Mouse (Mus musculus): ENCODE results near the gene Hvcn1.
A peak's percentile ranks its signal among the peaks of the same experiment; 100 is the strongest.

The Hvcn1 gene

GRCm38 (mm10) chr5:122237200-122237599, 30.6 kb downstream of the Hvcn1 start:
- DNase-seq, result no peak

DNA sequence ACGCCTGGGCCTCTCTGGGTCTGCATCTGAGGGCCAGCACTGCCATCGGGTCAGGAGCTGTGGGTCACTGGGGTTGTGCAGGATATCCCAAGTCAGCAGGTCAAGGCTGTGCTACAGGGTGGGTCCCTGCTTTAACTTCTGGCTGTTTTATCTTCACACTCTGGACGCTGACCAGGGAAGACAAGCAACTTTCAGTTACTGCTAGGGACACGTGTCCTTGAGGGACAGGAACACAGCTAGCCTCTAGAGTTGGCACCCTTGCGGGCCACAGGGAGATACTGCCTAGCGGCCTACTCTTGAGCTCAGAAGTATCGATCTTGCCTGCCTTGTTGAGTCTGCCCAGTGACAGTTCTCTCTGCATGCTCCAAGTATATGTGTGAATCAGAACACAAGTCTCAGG, 33.0 kb downstream of the Hvcn1 start:
- DNase-seq, result peak; percentile 7

DNA sequence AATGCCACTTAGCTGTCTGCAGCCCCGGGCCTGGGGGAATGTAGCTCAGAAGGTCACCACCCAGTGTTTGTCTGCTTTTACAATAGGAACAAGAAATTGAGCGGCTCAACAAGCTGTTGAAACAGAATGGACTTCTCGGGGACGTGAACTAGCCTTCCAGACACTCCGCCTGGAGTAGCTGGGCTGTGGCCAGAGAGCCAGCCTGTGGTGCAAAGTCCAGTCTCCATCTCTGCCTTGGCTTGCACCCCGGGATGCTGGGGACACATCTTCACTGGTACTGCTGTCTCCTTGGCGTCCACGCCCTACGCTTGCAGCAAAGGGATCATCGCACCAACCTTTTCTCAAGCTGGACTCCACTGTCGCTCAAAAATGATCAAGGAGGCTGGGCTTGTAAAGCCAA, 33.9 kb downstream of the Hvcn1 start:
- peak; percentile 64 for DNase-seq

DNA sequence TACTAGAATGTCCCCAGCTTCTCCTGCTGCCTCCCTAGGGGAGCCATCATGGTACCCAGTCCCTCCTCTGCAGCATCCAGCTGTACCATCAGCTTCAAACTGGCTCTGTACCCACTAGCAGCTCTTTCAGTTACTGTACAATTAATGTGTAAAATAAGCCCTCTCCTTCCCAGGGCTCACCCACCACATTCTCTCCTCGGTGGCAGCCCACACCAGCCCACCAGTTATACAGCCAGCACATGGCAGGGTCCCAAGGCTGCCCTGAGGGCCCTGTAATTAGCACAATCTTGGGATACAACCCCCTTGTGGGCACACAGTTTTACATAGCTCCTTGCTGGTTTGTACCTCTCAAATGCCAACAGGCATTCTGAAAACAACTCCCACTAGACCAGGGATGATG, 34.4 kb downstream of the Hvcn1 start:
- no peak for DNase-seq

DNA sequence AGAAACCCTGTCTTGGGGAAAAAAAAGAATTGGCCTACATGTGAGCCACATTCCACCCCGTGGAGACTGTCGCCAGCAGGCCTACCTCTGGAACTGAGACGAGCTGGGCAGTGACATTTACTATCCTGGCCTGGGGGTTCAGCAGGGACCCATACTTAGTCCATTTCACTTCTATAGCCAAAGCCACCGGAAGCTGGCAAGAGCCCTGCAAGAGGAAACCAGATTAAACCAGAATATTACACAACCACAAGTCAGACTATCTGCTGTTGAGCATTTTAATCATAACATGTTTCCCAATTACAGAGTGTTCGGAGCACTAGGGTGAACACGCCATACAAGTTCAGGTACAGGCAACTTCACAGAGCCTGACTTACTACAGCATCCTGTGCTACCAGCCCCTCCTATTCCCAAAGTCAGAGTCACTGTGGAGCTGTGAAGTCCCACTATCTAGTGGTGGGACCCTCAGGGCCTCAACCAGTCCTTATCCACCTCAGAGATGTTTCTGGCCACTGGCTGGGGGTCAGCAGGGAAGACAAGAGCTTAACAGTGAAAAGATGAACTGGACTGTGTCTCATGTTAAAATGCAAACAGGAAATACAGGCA, 36.0 kb downstream of the Hvcn1 start:
- peak; percentile 3 for DNase-seq

DNA sequence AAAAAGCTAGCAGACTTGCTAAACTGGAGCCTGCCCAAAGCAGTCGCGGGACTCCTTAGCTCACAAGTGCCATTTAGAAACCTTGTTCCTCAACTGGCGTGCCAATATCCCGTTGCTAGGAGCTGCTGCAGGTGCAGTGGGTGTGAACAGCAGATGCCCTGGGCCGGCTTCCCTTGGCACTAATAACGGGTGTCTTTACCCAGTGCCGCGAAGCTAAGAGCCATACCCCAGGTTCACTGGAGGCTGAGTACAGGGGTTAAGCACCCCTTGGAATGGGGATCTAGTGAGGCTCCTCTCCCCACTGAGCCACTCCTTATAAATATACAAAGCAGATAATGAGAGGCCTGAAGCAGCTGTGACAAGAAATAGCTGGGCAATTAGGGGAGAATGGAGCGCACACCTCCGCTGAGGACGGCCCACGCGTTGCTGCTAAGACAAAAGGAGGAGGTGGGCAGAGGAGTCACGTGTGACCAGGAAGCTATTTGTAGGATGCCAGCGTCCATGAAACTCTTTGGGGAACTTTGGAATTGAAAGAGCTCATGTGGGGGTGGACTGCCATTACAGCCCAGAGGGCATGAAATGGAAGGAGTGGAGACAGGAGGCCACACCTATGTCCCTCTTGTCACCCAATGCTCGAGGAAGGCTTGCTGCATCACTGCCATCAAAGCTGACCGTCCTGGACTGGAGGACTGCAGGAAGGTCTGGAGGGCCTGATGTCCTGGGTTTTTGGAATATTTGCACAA, 37.3 kb downstream of the Hvcn1 start:
- peak; percentile 57 for DNase-seq

DNA sequence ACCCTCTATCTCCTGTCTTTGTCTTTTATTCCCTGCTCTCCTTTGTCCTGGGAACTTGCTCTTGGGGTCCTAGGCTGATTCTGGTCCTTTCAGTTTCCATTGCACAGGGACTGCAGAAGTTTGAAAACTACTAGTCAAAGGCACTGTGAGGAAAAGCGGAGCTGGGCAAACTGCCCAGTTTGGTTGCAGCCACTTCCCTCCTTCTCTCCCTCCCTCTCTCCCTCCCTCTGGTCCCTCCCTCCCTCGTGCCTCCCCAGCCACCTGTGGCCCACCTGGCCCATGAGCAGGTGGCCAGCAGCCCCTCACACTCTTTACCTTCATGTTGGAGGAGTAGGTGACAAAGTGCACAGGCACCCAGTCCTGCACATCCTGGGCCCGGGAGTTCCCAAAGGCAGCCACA, 38.6 kb downstream of the Hvcn1 start:
- peak; percentile 5 for DNase-seq

DNA sequence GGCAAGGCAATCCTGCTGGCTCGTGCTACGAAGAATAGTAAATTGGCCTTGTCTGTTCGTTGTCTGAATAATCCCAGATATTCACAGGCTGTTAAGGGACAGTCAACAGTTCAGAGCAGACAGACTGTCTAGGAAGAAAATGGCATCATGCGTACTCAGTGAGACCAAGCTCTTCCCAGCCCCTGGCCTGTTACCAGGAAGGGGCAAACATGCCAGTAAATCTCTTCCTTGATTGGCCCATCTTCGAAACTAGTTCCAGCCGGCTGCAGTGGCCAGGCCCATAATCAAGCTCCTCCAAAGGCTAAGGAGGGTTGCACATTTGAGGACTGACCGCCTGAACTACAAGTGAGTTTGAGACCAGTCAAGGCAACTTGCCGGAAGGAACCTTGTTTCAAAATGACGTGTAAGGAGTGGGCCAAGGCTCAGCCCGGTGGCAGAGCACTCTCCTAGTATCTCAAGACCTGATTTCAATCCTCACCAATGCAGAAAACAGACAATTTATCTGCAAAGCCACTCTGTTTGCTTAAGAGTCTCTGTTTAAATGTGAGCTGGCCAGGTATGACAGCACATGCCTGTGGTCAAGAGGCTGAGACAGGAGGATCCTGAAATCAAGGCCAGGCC, 40.1 kb downstream of the Hvcn1 start:
- peak; percentile 7 for DNase-seq

GRCm38 (mm10) chr5:122247529-122247928, 40.9 kb downstream of the Hvcn1 start:
- peak; percentile 12 for DNase-seq

DNA sequence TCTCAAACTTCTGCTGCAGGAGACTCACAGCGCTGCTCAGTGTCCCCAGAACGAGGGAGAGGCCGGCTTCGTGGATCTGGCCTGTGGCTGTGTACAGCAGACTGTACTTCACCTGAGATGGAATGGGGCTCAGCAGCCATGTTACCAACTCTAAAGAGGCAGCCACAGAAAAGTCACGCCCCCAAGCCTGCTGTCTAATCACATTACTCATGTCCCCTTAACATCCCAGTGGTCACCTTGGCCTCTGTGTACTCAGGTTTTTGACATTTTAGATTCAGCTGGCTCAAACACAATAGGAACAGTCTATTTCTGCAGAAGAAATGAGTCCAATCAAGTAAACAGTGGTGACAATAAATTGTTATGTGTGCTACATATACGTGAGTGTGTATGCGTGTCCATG, 41.3 kb downstream of the Hvcn1 start:
- DNase-seq, result peak; percentile 5

GRCm38 (mm10) chr5:122249281-122249680, 42.7 kb downstream of the Hvcn1 start:
- peak; percentile 65 for DNase-seq

GRCm38 (mm10) chr5:122251895-122252606, 45.4 kb downstream of the Hvcn1 start:
- DNase-seq, result peak; percentile 56

DNA sequence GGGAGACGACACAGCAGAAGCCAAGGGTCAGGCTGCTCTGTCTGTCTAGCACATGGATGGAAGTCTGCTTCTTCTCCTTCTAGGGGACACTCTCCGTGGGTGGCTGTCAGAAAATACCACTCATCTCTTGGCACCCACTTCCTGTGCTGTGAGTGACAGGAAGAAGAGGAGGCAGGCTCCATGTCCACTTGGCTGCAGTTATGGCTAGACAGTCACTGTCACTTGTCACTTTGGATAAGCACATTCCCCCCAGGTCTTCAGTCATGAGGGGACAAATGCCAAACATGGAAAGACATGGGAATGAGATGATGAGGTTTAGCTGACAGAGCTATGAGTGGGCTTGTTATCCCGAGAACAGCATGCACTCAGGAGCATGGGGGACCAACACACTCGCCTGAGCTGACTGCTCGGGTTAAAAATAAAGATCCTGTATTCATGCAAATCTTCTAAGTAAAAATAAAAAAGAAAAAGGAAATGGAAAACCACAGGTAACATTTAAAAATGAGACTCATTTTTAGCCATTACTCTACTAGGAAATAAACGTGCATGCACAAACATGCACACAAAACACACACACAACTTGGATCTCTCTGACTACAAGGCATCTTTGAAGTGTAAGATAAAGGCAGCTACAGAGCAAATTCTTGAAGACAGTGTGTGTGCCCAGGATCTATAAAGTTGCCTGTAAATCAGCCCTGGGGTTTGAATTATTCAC, 51.6 kb downstream of the Hvcn1 start:
- no peak for DNase-seq

- no peak for DNase-seq
These were observed 55.5 kb downstream of the Hvcn1 start for GRCm38 (mm10) chr5:122262104-122262503.

DNA sequence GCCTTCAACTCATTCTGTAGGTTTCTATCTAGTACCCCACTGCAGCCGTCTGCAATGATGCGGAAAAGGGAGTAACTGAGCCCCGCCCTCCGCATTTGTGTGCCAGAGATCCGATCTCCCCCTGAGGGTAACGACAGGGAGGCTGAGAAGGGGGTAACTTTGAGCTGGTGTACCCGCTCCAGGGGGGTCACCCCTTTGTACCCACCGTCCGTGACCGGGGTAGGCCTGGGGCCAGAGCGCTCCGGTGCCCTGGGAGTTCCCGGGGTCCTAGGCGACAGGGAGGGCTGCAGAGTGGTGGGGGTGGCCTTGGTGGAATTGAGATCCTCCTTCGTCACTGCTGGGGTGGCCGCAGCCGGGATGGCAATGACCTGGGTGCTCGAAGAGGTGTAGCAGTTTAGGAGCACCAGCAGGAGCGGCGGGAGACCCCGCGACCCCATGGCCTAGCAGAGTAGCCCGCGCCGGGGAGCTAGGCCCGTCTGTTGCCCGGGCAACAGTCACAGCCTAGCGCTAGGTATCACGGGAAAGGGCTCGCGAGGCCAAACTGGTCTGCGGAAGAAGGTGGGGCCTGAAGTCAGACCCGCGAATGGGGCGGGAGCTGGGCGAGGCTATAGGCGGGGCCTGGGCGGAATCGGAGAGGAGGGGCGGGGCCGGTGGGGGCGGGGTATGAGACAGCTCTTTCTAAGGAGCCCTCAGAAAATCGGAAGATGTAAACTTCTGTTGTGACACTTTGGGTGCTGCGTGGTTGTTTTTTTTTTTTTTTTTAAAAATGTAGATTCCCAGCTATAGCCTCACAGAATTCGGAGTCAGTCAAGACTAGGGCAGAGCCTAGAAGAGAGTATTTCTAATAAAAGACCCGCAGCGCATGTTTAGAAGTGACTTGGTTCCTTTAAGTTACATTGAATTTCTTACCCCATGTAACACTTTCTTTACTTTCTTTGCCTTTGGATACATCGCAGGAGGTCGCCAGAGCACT, 57.6 kb downstream of the Hvcn1 start, which contains the start of gene Tctn1:
Gene Tctn1 (minus strand): TSS at position 528 of the 973 bp plus-strand sequence.
- DNase-seq, result peak; percentile 89

- DNase-seq, result no peak
These were observed 58.6 kb downstream of the Hvcn1 start for GRCm38 (mm10) chr5:122265187-122265586.

DNA sequence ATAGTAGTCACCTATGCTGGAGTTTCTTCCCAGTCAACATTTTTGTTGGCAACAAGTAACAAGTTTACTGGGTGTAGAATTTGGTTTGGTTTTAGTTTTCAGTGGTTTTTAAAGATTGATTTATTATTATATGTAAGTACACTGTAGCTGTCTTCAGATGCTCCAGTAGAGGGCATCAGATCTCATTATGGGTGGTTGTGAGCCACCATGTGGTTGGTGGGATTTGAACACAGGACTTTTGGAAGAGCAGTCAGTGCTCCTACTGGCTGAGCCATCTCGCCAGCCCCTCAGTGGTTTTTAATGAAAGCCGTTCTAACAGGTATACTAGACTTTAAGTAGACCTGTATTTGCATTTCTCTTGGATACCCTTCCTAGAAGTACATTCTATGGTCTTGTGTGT, 59.3 kb downstream of the Hvcn1 start:
- DNase-seq, result no peak

DNA sequence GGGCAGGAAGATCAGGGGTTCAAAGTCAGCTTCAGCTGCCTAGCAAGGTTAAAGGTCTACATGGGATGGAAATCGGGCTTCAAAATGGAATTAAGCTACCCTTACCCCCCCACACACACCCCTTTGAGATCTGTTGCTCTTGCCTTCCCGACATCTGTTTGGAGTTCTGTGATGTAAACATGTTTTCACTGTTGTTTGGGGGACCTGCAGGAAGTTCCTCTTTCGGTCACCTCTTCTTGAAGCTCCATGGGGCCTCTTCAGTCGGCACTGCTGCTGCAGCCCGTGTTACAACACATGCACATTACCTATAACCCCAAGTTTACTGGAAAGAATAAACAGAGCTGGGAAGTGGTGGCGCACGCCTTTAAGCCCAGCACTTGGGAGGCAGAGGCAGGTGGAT, 60.5 kb downstream of the Hvcn1 start:
- DNase-seq, result no peak

DNA sequence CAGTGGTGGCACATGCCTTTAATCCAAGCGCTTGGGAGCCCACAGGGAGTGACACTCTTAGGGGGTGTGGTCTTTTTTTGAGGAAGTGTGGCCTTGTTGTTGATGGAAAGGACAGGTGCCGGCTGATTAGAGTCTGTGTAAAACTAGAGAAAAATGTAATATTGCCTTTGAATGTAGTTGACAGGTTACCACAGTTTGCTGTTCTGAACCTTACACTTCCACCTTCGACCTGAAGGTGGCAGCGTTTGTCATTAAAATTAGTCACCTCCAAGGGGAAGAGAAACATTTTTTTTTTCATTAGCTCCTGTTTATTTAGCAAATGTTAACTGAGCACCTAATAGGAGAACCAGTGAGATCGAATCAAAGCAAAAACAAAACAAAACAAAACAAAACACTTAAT, 61.3 kb downstream of the Hvcn1 start:
- DNase-seq, result peak; percentile 73

- DNase-seq, result no peak
These were observed 62.4 kb downstream of the Hvcn1 start for GRCm38 (mm10) chr5:122268858-122269604.

DNA sequence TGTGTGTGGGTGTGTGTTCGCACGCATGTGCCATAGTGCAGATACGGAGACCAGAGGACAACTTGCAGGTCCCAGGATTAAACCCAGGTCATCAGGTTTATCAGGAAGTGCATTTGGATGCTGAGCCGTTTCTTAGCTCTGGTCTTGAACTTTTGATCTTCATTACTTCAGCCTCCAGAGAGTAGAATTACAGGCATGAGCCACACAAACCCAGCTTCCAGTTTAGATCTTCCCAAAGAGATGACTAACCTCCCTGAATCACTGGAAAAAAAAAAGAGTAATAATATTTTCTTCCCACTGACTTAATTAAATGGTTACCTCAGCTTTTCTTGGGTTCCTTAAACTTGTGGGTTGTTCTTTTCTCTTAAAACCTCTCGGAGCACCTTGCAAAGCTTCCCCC, 66.2 kb downstream of the Hvcn1 start:
- DNase-seq, result no peak
